Mouse (Mus musculus): ENCODE measurements around the gene Ercc4. TPM values are rescaled to one million over a fixed set of nuclear protein-coding genes. Genes with fewer than 3 reads are reported as not detected.

Ercc4 gene
- total RNA-seq (2014; rRNA removed) (12.7 and 16.2 TPM in 2 replicates), polyA plus RNA-seq (2015; fragmentation: Nextera tagmentation; extraction: Ambion mirVana) (14.1 and 14.5 TPM in 2 replicates)

GRCm38 (mm10) chr16:13109156-13109989 is at the start of gene Ercc4:
Gene Ercc4 (plus strand): TSS chr16:13109684.
- H3K36me3 ChIP-seq (ENCODE audit: insufficient read depth, low read length) = peaks cover 14% of the 10 kb centered on the region
- peak within 1 kb of the TSS; percentile 86 for H3K4me2 ChIP-seq (ENCODE audit: low read depth, low read length)
- DNase-seq (ENCODE audit: low spot score) (peak; percentile 98), ATAC-seq (peak; percentile 98)
- H3K9ac ChIP-seq (replicated peaks; ENCODE audit: low read length) = peak within 1 kb of the TSS; percentile 98
- H3K4me1 ChIP-seq (ENCODE audit: insufficient read depth, low read length) = peaks cover 4% of the 10 kb centered on the region; the same call in 1 of the 2 replicates
- H3K4me3 ChIP-seq (ENCODE audit: low read length) = peak within 1 kb of the TSS; percentile 77
- no peaks in the 10 kb centered on the region for H3K9me3 ChIP-seq (ENCODE audit: low read length)
- 2% methylated on average over 53 of the region's 53 CpGs for WGBS
- peak within 1 kb of the TSS; percentile 94 for H3K27ac ChIP-seq
- H3K27me3 ChIP-seq (ENCODE audit: insufficient read depth, low read length) = no peaks in the 10 kb centered on the region
- peak; percentile 84 for TF ChIP-seq CTCF (IDR thresholded peaks at IDR 0.05; ENCODE audit: low read depth)

- DNase-seq (ENCODE audit: low spot score) (no peak), ATAC-seq (no peak)
- Histone ChIP-seq H3K27me3 (ENCODE audit: insufficient read depth, low read length) (no peaks in the 10 kb centered on the region), H3K4me1 (ENCODE audit: insufficient read depth, low read length) (no peaks in the 10 kb centered on the region), H3K9me3 (ENCODE audit: low read length) (no peaks in the 10 kb centered on the region), H3K36me3 (ENCODE audit: insufficient read depth, low read length) (no peaks in the 10 kb centered on the region), H3K4me2 (ENCODE audit: low read depth, low read length) (peak overlapping the region; percentile 25; the same call in 1 of the 2 replicates), H3K9ac (replicated peaks; ENCODE audit: low read length) (no peak overlapping the region), H3K27ac (no peak overlapping the region), H3K4me3 (ENCODE audit: low read length) (no peak overlapping the region)
- 35% methylated on average over 10 of the region's 10 CpGs for WGBS
- TF ChIP-seq CTCF (IDR thresholded peaks at IDR 0.05; ENCODE audit: low read depth) = no peak
Measured at GRCm38 (mm10) chr16:13061113-13061512, 48.4 kb upstream of the Ercc4 start.

- ATAC-seq = no peak
- WGBS = 79% methylated on average over 4 of the region's 4 CpGs
- no peak for DNase-seq (ENCODE audit: low spot score)
- Histone ChIP-seq H3K36me3 (ENCODE audit: insufficient read depth, low read length) (no peaks in the 10 kb centered on the region), H3K9ac (replicated peaks; ENCODE audit: low read length) (no peak overlapping the region), H3K27ac (no peak overlapping the region), H3K9me3 (ENCODE audit: low read length) (no peaks in the 10 kb centered on the region), H3K4me3 (ENCODE audit: low read length) (no peak overlapping the region), H3K27me3 (ENCODE audit: insufficient read depth, low read length) (no peaks in the 10 kb centered on the region), H3K4me1 (ENCODE audit: insufficient read depth, low read length) (no peaks in the 10 kb centered on the region), H3K4me2 (ENCODE audit: low read depth, low read length) (no peak overlapping the region)
- TF ChIP-seq CTCF (IDR thresholded peaks at IDR 0.05; ENCODE audit: low read depth) = no peak
Measured at GRCm38 (mm10) chr16:13074176-13074575, 35.3 kb upstream of the Ercc4 start.

GRCm38 (mm10) chr16:13080161-13080560 is 29.3 kb upstream of the Ercc4 start:
- no peak for ATAC-seq
- H3K4me3 ChIP-seq (ENCODE audit: low read length) = no peak overlapping the region
- peak; percentile 10 for DNase-seq (ENCODE audit: low spot score)
- H3K36me3 ChIP-seq (ENCODE audit: insufficient read depth, low read length) = no peaks in the 10 kb centered on the region
- H3K27me3 ChIP-seq (ENCODE audit: insufficient read depth, low read length) = no peaks in the 10 kb centered on the region
- WGBS = 68% methylated on average over 6 of the region's 6 CpGs
- H3K4me2 ChIP-seq (ENCODE audit: low read depth, low read length) = no peak overlapping the region
- H3K4me1 ChIP-seq (ENCODE audit: insufficient read depth, low read length) = no peaks in the 10 kb centered on the region
- TF ChIP-seq CTCF (IDR thresholded peaks at IDR 0.05; ENCODE audit: low read depth) = 0 out of 2 replicates have a peak, but pooled peaks have one; percentile 22
- no peak overlapping the region for H3K27ac ChIP-seq
- no peaks in the 10 kb centered on the region for H3K9me3 ChIP-seq (ENCODE audit: low read length)
- H3K9ac ChIP-seq (replicated peaks; ENCODE audit: low read length) = no peak overlapping the region

GRCm38 (mm10) chr16:13083155-13083798 is 26.2 kb upstream of the Ercc4 start:
- ATAC-seq (no peak), DNase-seq (ENCODE audit: low spot score) (no peak)
- no peaks in the 10 kb centered on the region for H3K27me3 ChIP-seq (ENCODE audit: insufficient read depth, low read length)
- H3K4me3 ChIP-seq (ENCODE audit: low read length) = no peak overlapping the region
- no peak overlapping the region for H3K4me2 ChIP-seq (ENCODE audit: low read depth, low read length)
- no peaks in the 10 kb centered on the region for H3K36me3 ChIP-seq (ENCODE audit: insufficient read depth, low read length)
- no peak overlapping the region for H3K9ac ChIP-seq (replicated peaks; ENCODE audit: low read length)
- no peaks in the 10 kb centered on the region for H3K9me3 ChIP-seq (ENCODE audit: low read length)
- no peak overlapping the region for H3K27ac ChIP-seq
- TF ChIP-seq CTCF (IDR thresholded peaks at IDR 0.05; ENCODE audit: low read depth) = no peak
- H3K4me1 ChIP-seq (ENCODE audit: insufficient read depth, low read length) = no peaks in the 10 kb centered on the region
- 67% methylated on average over 6 of the region's 6 CpGs for WGBS

GRCm38 (mm10) chr16:13108356-13108755 is 1.1 kb upstream of the Ercc4 start:
- peaks cover 4% of the 10 kb centered on the region; the same call in 1 of the 2 replicates for H3K4me1 ChIP-seq (ENCODE audit: insufficient read depth, low read length)
- H3K9ac ChIP-seq (replicated peaks; ENCODE audit: low read length) = no peak overlapping the region
- H3K4me2 ChIP-seq (ENCODE audit: low read depth, low read length) = no peak overlapping the region
- no peaks in the 10 kb centered on the region for H3K9me3 ChIP-seq (ENCODE audit: low read length)
- H3K36me3 ChIP-seq (ENCODE audit: insufficient read depth, low read length) = peaks cover 8% of the 10 kb centered on the region
- 88% methylated on average over 12 of the region's 12 CpGs for WGBS
- H3K27me3 ChIP-seq (ENCODE audit: insufficient read depth, low read length) = no peaks in the 10 kb centered on the region
- no peak overlapping the region for H3K27ac ChIP-seq
- no peak overlapping the region for H3K4me3 ChIP-seq (ENCODE audit: low read length)
- ATAC-seq = no peak
- no peak for DNase-seq (ENCODE audit: low spot score)
- no peak for TF ChIP-seq CTCF (IDR thresholded peaks at IDR 0.05; ENCODE audit: low read depth)
